9 mouse cellular contexts compared by ENCODE assay signal in genomic region chr2:102804109-102804508, GRCm38 (mm10).
DNase-seq lines count a peak whose midpoint lies in the region; ATAC-seq and TF ChIP-seq lines count a peak whose summit lies in the region.
"Had no signal": no experiment of that assay in that cellular context is flagged by ENCODE, and none has a peak within 500 bp of the region (broad histone marks: within the 10 kb centered on the region; RNA-seq: fewer than 3 reads in every experiment).

No protein-coding gene starts in this region.

- 35% methylated on average over 2 of the region's 2 CpGs for WGBS in kidney, embryonic 15.5 days

- no peaks in the 10 kb centered on the region for H3K27me3 ChIP-seq in kidney, embryonic 15.5 days
- peaks cover 18% of the 10 kb centered on the region for H3K27me3 ChIP-seq in G1E (ENCODE audit: insufficient read depth, low read length)
- H3K27me3 ChIP-seq: embryonic facial prominence, embryonic 12.5 days; limb, embryonic 12.5 days had no signal

- no peak for ATAC-seq in kidney, embryonic 15.5 days (replicated peaks; ENCODE audit: low FRiP score)
- no peak for ATAC-seq in G1E (ENCODE audit: extremely low read depth, insufficient number of reproducible peaks, low FRiP score, poor library complexity, severe bottlenecking)
- no peak for ATAC-seq in erythroblast, adult 5-6 weeks (replicated peaks; ENCODE audit: low FRiP score, poor library complexity, severe bottlenecking)

- H3K36me3 ChIP-seq in kidney, embryonic 15.5 days, result no peaks in the 10 kb centered on the region
- no peaks in the 10 kb centered on the region for H3K36me3 ChIP-seq in G1E (replicated peaks)
- H3K36me3 ChIP-seq: embryonic facial prominence, embryonic 12.5 days; limb, embryonic 12.5 days had no signal

- H3K4me3 ChIP-seq in kidney, embryonic 15.5 days (replicated peaks), result no peak overlapping the region
- no peak overlapping the region for H3K4me3 ChIP-seq in G1E (ENCODE audit: low read depth, low read length)
- H3K4me3 ChIP-seq: embryonic facial prominence, embryonic 12.5 days; limb, embryonic 12.5 days had no signal

- no peak overlapping the region for H3K9ac ChIP-seq in kidney, embryonic 15.5 days
- H3K9ac ChIP-seq: embryonic facial prominence, embryonic 12.5 days; limb, embryonic 12.5 days had no signal

- no peaks in the 10 kb centered on the region for H3K4me1 ChIP-seq in kidney, embryonic 15.5 days
- no peaks in the 10 kb centered on the region; the same call in 1 of the 2 replicates for H3K4me1 ChIP-seq in G1E (ENCODE audit: insufficient read depth, low read depth, low read length)
- H3K4me1 ChIP-seq: embryonic facial prominence, embryonic 12.5 days; limb, embryonic 12.5 days had no signal

- intact Hi-C loops in gastrocnemius, postnatal 14 days (cut with DNase I; ENCODE audit: low total_unique reads), result no loop called here

- no peaks in the 10 kb centered on the region for H3K9me3 ChIP-seq in kidney, embryonic 15.5 days (replicated peaks)
- no peaks in the 10 kb centered on the region for H3K9me3 ChIP-seq in G1E (replicated peaks)
- H3K9me3 ChIP-seq: embryonic facial prominence, embryonic 12.5 days; limb, embryonic 12.5 days had no signal

- peak; percentile 18; the same call in 1 of the 2 replicates for TF ChIP-seq CTCF in G1E (IDR thresholded peaks at IDR 0.05; ENCODE audit: low read depth, low read length)

- no peak overlapping the region for H3K4me2 ChIP-seq in kidney, embryonic 15.5 days
- H3K4me2 ChIP-seq: embryonic facial prominence, embryonic 12.5 days; limb, embryonic 12.5 days had no signal

- peak; percentile 20 for DNase-seq in kidney, adult 18-20 months
- DNase-seq in CD4-positive helper T cell, adult 2 months (ENCODE audit: low read depth, low spot score), result peak; percentile 49
- DNase-seq in G1E (ENCODE audit: low spot score), result no peak
- DNase-seq in induced T-regulatory cell, adult 2 months (ENCODE audit: low read depth), result peak; percentile 67
- DNase-seq in gastrocnemius, postnatal 14 days, result no peak

- H3K27ac ChIP-seq in kidney, embryonic 15.5 days, result no peak overlapping the region
- H3K27ac ChIP-seq: embryonic facial prominence, embryonic 12.5 days; limb, embryonic 12.5 days had no signal

Comparison
In these comparisons a context has a peak if more than half of its experiments do, and no peak if none do; other contexts are left out.
1. DNase-seq: peak in kidney, adult 18-20 months (single experiment), CD4-positive helper T cell, adult 2 months (single experiment) and induced T-regulatory cell, adult 2 months (single experiment); none in G1E (single experiment) and gastrocnemius, postnatal 14 days (single experiment).